Mouse (Mus musculus): ENCODE measurements around the gene Olfr1428. TPM values are rescaled to one million over a fixed set of nuclear protein-coding genes. Genes with fewer than 3 reads are reported as not detected.

The Olfr1428 gene
- total RNA-seq (2023): not detected

DNA sequence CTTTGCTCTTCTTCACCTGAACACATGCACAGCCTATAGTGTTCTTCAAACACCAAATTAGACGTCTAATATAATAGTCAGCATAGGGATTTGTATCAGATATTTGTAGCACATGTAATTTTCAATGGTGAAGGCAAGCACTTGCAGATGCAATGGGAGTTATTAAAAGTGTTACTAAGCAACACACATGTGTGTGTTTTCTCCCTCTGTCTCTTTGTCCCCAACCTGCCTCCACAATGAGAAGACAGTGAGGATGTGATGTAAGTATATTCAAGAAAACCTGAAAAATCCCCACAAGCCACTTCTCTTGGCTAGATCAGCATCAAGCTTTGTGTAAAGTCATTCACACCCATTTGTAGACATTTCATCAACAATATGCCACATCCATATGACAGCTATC, at the start of gene Olfr1428:
TSS of gene Olfr1428 (minus strand) at position 101 of the 400 bp plus-strand sequence.

GRCm38 (mm10) chr19:12123103-12123502, 7.4 kb upstream of the Olfr1428 start, which contains the start of gene Olfr76:
Gene Olfr76 (minus strand): TSS chr19:12123203.

DNA sequence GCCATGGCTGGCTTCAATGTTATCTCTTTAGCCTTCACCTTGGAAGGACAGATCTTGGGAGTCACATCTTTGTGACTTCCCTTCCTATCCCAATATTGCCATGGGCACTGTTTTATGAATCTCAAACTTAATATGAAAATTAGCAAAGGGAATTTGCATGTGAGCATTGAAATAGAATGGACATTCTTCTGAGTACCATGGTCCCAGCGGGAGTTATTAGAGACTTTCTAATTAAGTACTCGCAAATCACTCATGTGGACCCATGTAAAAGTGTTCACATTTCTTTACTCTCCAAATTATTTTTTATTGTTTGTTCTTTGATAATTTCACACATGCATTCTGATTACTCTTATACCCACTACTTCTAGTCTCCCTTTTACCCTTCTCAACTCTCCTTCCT, 12.5 kb downstream of the Olfr1428 start, which contains the start of gene Olfr1427:
TSS of gene Olfr1427 (minus strand) at position 101 of the 400 bp plus-strand sequence.

GRCm38 (mm10) chr19:12091913-12092312, 23.8 kb downstream of the Olfr1428 start, which contains the start of gene Olfr1426:
Gene Olfr1426 (minus strand): TSS chr19:12092013.

GRCm38 (mm10) chr19:12077631-12078030, 38.1 kb downstream of the Olfr1428 start, which contains the start of gene Olfr1425:
Gene Olfr1425 (minus strand): TSS chr19:12077731.

GRCm38 (mm10) chr19:12062582-12062981, 53.1 kb downstream of the Olfr1428 start, which contains the start of gene Olfr1424:
Gene Olfr1424 (minus strand): TSS chr19:12062682.

Other genes with a start within 250 kb of the Olfr1428 start
- gene Olfr1419, start 240.8 kb downstream of the Olfr1428 start, total RNA-seq (2023): not detected
- not detected for gene Olfr1420, start 229.3 kb downstream of the Olfr1428 start, total RNA-seq (2023)
- gene Patl1, start 203.5 kb downstream of the Olfr1428 start, total RNA-seq (2023): 10 to 100 TPM; 30.7 to 37.8 TPM
- gene Osbp, start 150.0 kb downstream of the Olfr1428 start, total RNA-seq (2023): 10 to 100 TPM; 40.7 to 41.3 TPM
- gene Olfr1423, start 74.6 kb downstream of the Olfr1428 start, total RNA-seq (2023): not detected
- gene Olfr1424, start 53.2 kb downstream of the Olfr1428 start, total RNA-seq (2023): not detected
- not detected for gene Olfr1425, start 38.2 kb downstream of the Olfr1428 start, total RNA-seq (2023)
- not detected for gene Olfr1426, start 23.9 kb downstream of the Olfr1428 start, total RNA-seq (2023)
- not detected for gene Olfr1427, start 12.6 kb downstream of the Olfr1428 start, total RNA-seq (2023)
- gene Olfr76, start 7.3 kb upstream of the Olfr1428 start, total RNA-seq (2023): not detected
- gene Olfr1555-ps1, start 54.2 kb upstream of the Olfr1428 start, total RNA-seq (2023): not detected
- gene Olfr1431, start 84.7 kb upstream of the Olfr1428 start, total RNA-seq (2023): not detected
- not detected for gene Olfr1432, start 116.7 kb upstream of the Olfr1428 start, total RNA-seq (2023)
- gene Olfr262, start 125.8 kb upstream of the Olfr1428 start, total RNA-seq (2023): not detected
- not detected for gene Olfr235, start 145.1 kb upstream of the Olfr1428 start, total RNA-seq (2023)
- not detected for gene Olfr1434, start 164.0 kb upstream of the Olfr1428 start, total RNA-seq (2023)
- not detected for gene Olfr1436, start 183.2 kb upstream of the Olfr1428 start, total RNA-seq (2023)
- not detected for gene Olfr1437, start 209.2 kb upstream of the Olfr1428 start, total RNA-seq (2023)
- gene Olfr1438-ps1, start 220.0 kb upstream of the Olfr1428 start, total RNA-seq (2023): not detected

All from neutrophil, adult 59 days (primary cell).